Mouse (Mus musculus) bone marrow macrophage, adult 2 months (primary cell): ENCODE measurements around the gene Tex21. TPM values are rescaled to one million over a fixed set of nuclear protein-coding genes. Genes with fewer than 3 reads are reported as not detected.
A peak's percentile ranks its signal among the peaks of the same experiment; 100 is the strongest.

Source experiments
- H3K27ac ChIP-seq: 2 replicates; pipeline ENCODE4 v1.5.1; 2012; ENCODE audit warnings: low read depth, low read length; ENCODE audit not compliant: insufficient read depth
- H3K4me1 ChIP-seq: 2 replicates; pipeline ENCODE4 v1.6.1; 2012; ENCODE audit warnings: low read length; ENCODE audit not compliant: control insufficient read depth, insufficient read depth
- H3K4me3 ChIP-seq: 2 replicates; pipeline ENCODE4 v1.5.1; 2012; ENCODE audit warnings: mild to moderate bottlenecking, low read length, moderate library complexity; ENCODE audit not compliant: insufficient read depth
- CTCF ChIP-seq: IDR thresholded peaks from 2 replicates; pipeline ENCODE4 v1.5.1; 2012; ENCODE audit warnings: low read depth, mild to moderate bottlenecking, low read length, moderate library complexity
- POLR2A ChIP-seq: IDR thresholded peaks from 2 replicates; pipeline ENCODE4 v1.6.1; 2012; ENCODE audit warnings: mild to moderate bottlenecking, low read depth, low read length, borderline replicate concordance
- polyA plus RNA-seq: library from polyadenylated mRNA; stranded (reverse); fragments of >200 nt; gene quantifications from 2 replicates; pipeline ENCODE4 v1.2.4, GENCODE M21; 2012; ENCODE audit not compliant: missing spikeins, insufficient read depth, insufficient read length

Gene Tex21
- polyA plus RNA-seq, 1 experiment = not detected

GRCm38 (mm10) chr12:76280556-76280955 lies 34.0 kb upstream of the Tex21 start:
- Histone ChIP-seq H3K27ac (no peak overlapping the region), H3K4me1 (no peaks in the 10 kb centered on the region), H3K4me3 (no peak overlapping the region)
- TF ChIP-seq POLR2A (no peak), CTCF (no peak)

GRCm38 (mm10) chr12:76278209-76278608 lies 31.7 kb upstream of the Tex21 start:
- Histone ChIP-seq H3K4me3 (no peak overlapping the region), H3K4me1 (peaks cover 11% of the 10 kb centered on the region), H3K27ac (no peak overlapping the region)
- TF ChIP-seq POLR2A (no peak), CTCF (no peak)

GRCm38 (mm10) chr12:76272610-76273524 lies 26.3 kb upstream of the Tex21 start:
- Histone ChIP-seq H3K27ac (no peak overlapping the region), H3K4me1 (peaks cover 17% of the 10 kb centered on the region), H3K4me3 (no peak overlapping the region)
- TF ChIP-seq POLR2A = no peak
- no peak for TF ChIP-seq CTCF

GRCm38 (mm10) chr12:76271516-76271915 lies 25.0 kb upstream of the Tex21 start:
- no peak for TF ChIP-seq CTCF
- TF ChIP-seq POLR2A = no peak
- no peak overlapping the region for H3K27ac ChIP-seq
- H3K4me1 ChIP-seq = peaks cover 17% of the 10 kb centered on the region
- no peak overlapping the region for H3K4me3 ChIP-seq

GRCm38 (mm10) chr12:76269196-76269595 lies 22.6 kb upstream of the Tex21 start:
- Histone ChIP-seq H3K4me3 (no peak overlapping the region), H3K27ac (no peak overlapping the region), H3K4me1 (peaks cover 17% of the 10 kb centered on the region)
- TF ChIP-seq POLR2A = no peak
- TF ChIP-seq CTCF = no peak

GRCm38 (mm10) chr12:76268686-76269085 lies 22.1 kb upstream of the Tex21 start:
- no peak for TF ChIP-seq CTCF
- TF ChIP-seq POLR2A = no peak
- peaks cover 22% of the 10 kb centered on the region for H3K4me1 ChIP-seq
- H3K4me3 ChIP-seq = no peak overlapping the region
- H3K27ac ChIP-seq = no peak overlapping the region

GRCm38 (mm10) chr12:76266875-76267274 lies 20.3 kb upstream of the Tex21 start:
- no peak overlapping the region for H3K4me3 ChIP-seq
- H3K4me1 ChIP-seq = peaks cover 20% of the 10 kb centered on the region
- H3K27ac ChIP-seq = no peak overlapping the region
- no peak for TF ChIP-seq CTCF
- no peak for TF ChIP-seq POLR2A

- H3K4me1 ChIP-seq = peaks cover 22% of the 10 kb centered on the region
- H3K27ac ChIP-seq = peak overlapping the region; percentile 11; the same call in 1 of the 2 replicates
- peak overlapping the region; percentile 25 for H3K4me3 ChIP-seq
- TF ChIP-seq CTCF = no peak
- TF ChIP-seq POLR2A = no peak
These were observed 18.5 kb upstream of the Tex21 start for GRCm38 (mm10) chr12:76265001-76265400.

GRCm38 (mm10) chr12:76264325-76264965 lies 17.9 kb upstream of the Tex21 start:
- Histone ChIP-seq H3K4me1 (peaks cover 22% of the 10 kb centered on the region), H3K27ac (peak overlapping the region; percentile 11), H3K4me3 (peak overlapping the region; percentile 25)
- TF ChIP-seq CTCF (peak; percentile 21; the same call in 1 of the 2 replicates), POLR2A (no peak)

- Histone ChIP-seq H3K4me1 (peaks cover 25% of the 10 kb centered on the region), H3K4me3 (no peak overlapping the region), H3K27ac (no peak overlapping the region)
- TF ChIP-seq CTCF (no peak), POLR2A (no peak)
These were observed 17.3 kb upstream of the Tex21 start for GRCm38 (mm10) chr12:76263876-76264275.
